Mouse (Mus musculus) hindbrain, postnatal 0 days (tissue): ENCODE measurements around the gene Smim22. TPM values are rescaled to one million over a fixed set of nuclear protein-coding genes. Genes with fewer than 3 reads are reported as not detected.

ENCODE experiments used
- ATAC-seq: fragments of 200-750 bp; cut with Nextera tagmentation; 2 replicates; pipeline ENCODE4 v1.8.0; 2017; ENCODE audit warnings: mild to moderate bottlenecking, moderate TSS enrichment, moderate library complexity
- DNase-seq: peaks from one replicate; pipeline ENCODE4 v3.0.0-alpha.2; 2015; ENCODE audit warnings: low spot score
- H3K27ac ChIP-seq: fragments of 300-500 bp; sonication (generic); 2 replicates; pipeline ENCODE4 v1.5.1; 2014; ENCODE audit warnings: mild to moderate bottlenecking
- H3K27me3 ChIP-seq: fragments of 300-500 bp; sonication (generic); 2 replicates; pipeline ENCODE4 v1.6.1; 2014; ENCODE audit warnings: low read length, mixed read lengths; ENCODE audit not compliant: insufficient read depth
- H3K36me3 ChIP-seq: fragments of 300-500 bp; sonication (generic); 2 replicates; pipeline ENCODE4 v1.6.1; 2014; ENCODE audit warnings: low read length, mixed read lengths; ENCODE audit not compliant: insufficient read depth
- H3K4me1 ChIP-seq: fragments of 300-500 bp; sonication (generic); 2 replicates; pipeline ENCODE4 v1.6.1; 2014; ENCODE audit warnings: antibody characterized with exemption, low read length, mixed read lengths; ENCODE audit not compliant: insufficient read depth
- H3K4me2 ChIP-seq: fragments of 300-500 bp; sonication (generic); 2 replicates; pipeline ENCODE4 v1.6.1; 2014; ENCODE audit warnings: low read depth, mild to moderate bottlenecking, low read length, moderate library complexity, mixed read lengths
- H3K4me3 ChIP-seq: fragments of 300-500 bp; sonication (generic); 2 replicates; pipeline ENCODE4 v1.5.1; 2014; ENCODE audit warnings: low read length
- H3K9ac ChIP-seq: fragments of 300-500 bp; sonication (generic); replicated peaks from 2 replicates; pipeline ENCODE4 v1.6.1; 2014; ENCODE audit warnings: mild to moderate bottlenecking, low read length, moderate library complexity, mixed read lengths
- H3K9me3 ChIP-seq: fragments of 300-500 bp; sonication (generic); 2 replicates; pipeline ENCODE4 v1.6.1; 2016; ENCODE audit warnings: low read length, mixed read lengths
- CTCF ChIP-seq: IDR thresholded peaks from 2 replicates; pipeline ENCODE4 v1.5.1; 2016; ENCODE audit warnings: antibody characterized with exemption, control low read depth, low read depth
- whole genome bisulfite sequencing: fragments of 180-500 bp; shearing (Covaris S2); extraction: QIAGEN DNeasy Blood & Tissue Kit; methylation state at CpG from one replicate; pipeline ENCODE4 v1.1.7; 2014; 5-methylcytosine and 5-hydroxymethylcytosine counted together
- polyA plus RNA-seq: library from polyadenylated mRNA; unstranded; fragments of >200 nt; fragmentation: Nextera tagmentation; extraction: Ambion mirVana; gene quantifications from 2 replicates; pipeline ENCODE4 v1.2.1, GENCODE M21; 2015
- total RNA-seq: library from RNA; depleted of rRNA; stranded (reverse); fragments of >200 nt; gene quantifications from 2 replicates; pipeline ENCODE4 v1.2.3, GENCODE M21; 2014; rRNA removed

Gene Smim22
- total and polyA plus RNA-seq, 2 experiments from 2014 or later = 6.5 TPM; not detected in 1

GRCm38 (mm10) chr16:5049774-5050234 lies 42.7 kb downstream of the Smim22 start, which contains the start of the genes Glyr1 and Ubn1:
TSS of gene Glyr1 (minus strand) at chr16:5049863.
TSS of gene Ubn1 (plus strand) at chr16:5050057.
- Histone ChIP-seq H3K27ac (peak within 1 kb of the TSS; percentile 97), H3K4me3 (peak within 1 kb of the TSS; percentile 80), H3K4me1 (peaks cover 11% of the 10 kb centered on the region; the same call in 1 of the 2 replicates), H3K4me2 (peak within 1 kb of the TSS; percentile 83), H3K27me3 (no peaks in the 10 kb centered on the region), H3K9me3 (no peaks in the 10 kb centered on the region), H3K9ac (peak within 1 kb of the TSS; percentile 87), H3K36me3 (peaks cover 18% of the 10 kb centered on the region)
- peak; percentile 27; the same call in 1 of the 2 replicates for TF ChIP-seq CTCF
- 1% methylated on average over 53 of the region's 56 CpGs for WGBS
- DNase-seq (peak; percentile 100), ATAC-seq (peak; percentile 100)

GRCm38 (mm10) chr16:5050251-5051110 lies 43.4 kb downstream of the Smim22 start:
- WGBS = under 1% methylated on average over 78 of the region's 78 CpGs
- peak overlapping the region; percentile 75 for H3K9ac ChIP-seq

More at GRCm38 (mm10) chr16:5050251-5051110, 43.4 kb downstream of the Smim22 start:
- 0 out of 2 replicates have a peak, but pooled peaks have one; percentile 13 for TF ChIP-seq CTCF
- no peaks in the 10 kb centered on the region for H3K9me3 ChIP-seq
- DNase-seq = peak; percentile 78
- H3K4me2 ChIP-seq = peak overlapping the region; percentile 81
- peak; percentile 75 for ATAC-seq
- no peaks in the 10 kb centered on the region for H3K27me3 ChIP-seq
- peaks cover 20% of the 10 kb centered on the region for H3K36me3 ChIP-seq
- H3K27ac ChIP-seq = peak overlapping the region; percentile 97
- H3K4me1 ChIP-seq = peaks cover 11% of the 10 kb centered on the region; the same call in 1 of the 2 replicates
- peak overlapping the region; percentile 80 for H3K4me3 ChIP-seq

Other genes starting within 250 kb of the Smim22 start
- 147 and 148 TPM in 2 replicates for gene Cdip1, start 217.0 kb upstream of the Smim22 start, total RNA-seq
- gene Cdip1, start 217.0 kb upstream of the Smim22 start, polyA plus RNA-seq = 133 and 135 TPM in 2 replicates
- gene 4930562C15Rik, start 171.9 kb upstream of the Smim22 start, total RNA-seq = 0.47 TPM in 1 of 2 replicates, not detected in the other
- gene 4930562C15Rik, start 171.9 kb upstream of the Smim22 start, polyA plus RNA-seq = 0.29 and 0.31 TPM in 2 replicates
- gene Ubald1, start 127.0 kb upstream of the Smim22 start, total RNA-seq = 37.6 and 38.8 TPM in 2 replicates
- 66.3 and 66.6 TPM in 2 replicates for gene Ubald1, start 127.0 kb upstream of the Smim22 start, polyA plus RNA-seq
- gene Mgrn1, start 121.0 kb upstream of the Smim22 start, total RNA-seq = 217 and 235 TPM in 2 replicates
- gene Mgrn1, start 121.0 kb upstream of the Smim22 start, polyA plus RNA-seq = 123 and 126 TPM in 2 replicates
- gene Nudt16l1, start 68.5 kb upstream of the Smim22 start, total RNA-seq = 29.8 and 43.0 TPM in 2 replicates
- gene Nudt16l1, start 68.5 kb upstream of the Smim22 start, polyA plus RNA-seq = 119 and 121 TPM in 2 replicates
- 35.0 and 47.7 TPM in 2 replicates for gene Anks3, start 43.1 kb upstream of the Smim22 start, total RNA-seq
- 38.0 and 44.1 TPM in 2 replicates for gene Anks3, start 43.1 kb upstream of the Smim22 start, polyA plus RNA-seq
- not detected in 2 replicates for gene Sept12, start 9.4 kb upstream of the Smim22 start, total RNA-seq
- gene Sept12, start 9.4 kb upstream of the Smim22 start, polyA plus RNA-seq = not detected in 2 replicates
- 105 and 126 TPM in 2 replicates for gene Rogdi, start 6.3 kb downstream of the Smim22 start, total RNA-seq
- gene Rogdi, start 6.3 kb downstream of the Smim22 start, polyA plus RNA-seq = 142 and 148 TPM in 2 replicates
- gene Glyr1, start 42.6 kb downstream of the Smim22 start, total RNA-seq = 154 and 161 TPM in 2 replicates
- 136 and 139 TPM in 2 replicates for gene Glyr1, start 42.6 kb downstream of the Smim22 start, polyA plus RNA-seq
- 28.9 and 29.8 TPM in 2 replicates for gene Ubn1, start 42.8 kb downstream of the Smim22 start, total RNA-seq
- gene Ubn1, start 42.8 kb downstream of the Smim22 start, polyA plus RNA-seq = 7.3 and 8.2 TPM in 2 replicates
- 0.07 and 0.16 TPM in 2 replicates for gene Ppl, start 125.1 kb downstream of the Smim22 start, total RNA-seq
- gene Ppl, start 125.1 kb downstream of the Smim22 start, polyA plus RNA-seq = 0.13 and 0.16 TPM in 2 replicates
- gene Sec14l5, start 139.8 kb downstream of the Smim22 start, total RNA-seq = 0.21 and 0.29 TPM in 2 replicates
- 0.09 and 0.18 TPM in 2 replicates for gene Sec14l5, start 139.8 kb downstream of the Smim22 start, polyA plus RNA-seq
- 8.5 and 10.0 TPM in 2 replicates for gene Nagpa, start 196.7 kb downstream of the Smim22 start, total RNA-seq
- 7.4 and 8.6 TPM in 2 replicates for gene Nagpa, start 196.7 kb downstream of the Smim22 start, polyA plus RNA-seq
- gene AU021092, start 215.0 kb downstream of the Smim22 start, total RNA-seq = 16.7 and 18.6 TPM in 2 replicates
- gene AU021092, start 215.0 kb downstream of the Smim22 start, polyA plus RNA-seq = 8.3 and 9.6 TPM in 2 replicates
- 44.4 and 53.7 TPM in 2 replicates for gene Alg1, start 226.3 kb downstream of the Smim22 start, total RNA-seq
- 38.9 and 40.6 TPM in 2 replicates for gene Alg1, start 226.3 kb downstream of the Smim22 start, polyA plus RNA-seq
- 13.5 and 22.0 TPM in 2 replicates for gene Eef2kmt, start 248.7 kb downstream of the Smim22 start, total RNA-seq
- gene Eef2kmt, start 248.7 kb downstream of the Smim22 start, polyA plus RNA-seq = 8.4 and 11.3 TPM in 2 replicates